Mouse (Mus musculus) forebrain, embryonic 15.5 days (tissue): Measurements from ENCODE around the gene Vcp. TPM values are rescaled to one million over a fixed set of nuclear protein-coding genes. Genes with fewer than 3 reads are reported as not detected.

Experiments
- ATAC-seq: fragments of 200-750 bp; cut with Nextera tagmentation; replicated peaks from 2 replicates; pipeline ENCODE4 v1.8.0; 2017; ENCODE audit warnings: mild to moderate bottlenecking, moderate TSS enrichment, moderate library complexity
- H3K27ac ChIP-seq: fragments of 300-500 bp; sonication (generic); replicated peaks from 2 replicates; pipeline ENCODE4 v1.5.1; 2015; ENCODE audit warnings: mild to moderate bottlenecking, inconsistent platforms
- H3K27me3 ChIP-seq: fragments of 300-500 bp; sonication (generic); 2 replicates; pipeline ENCODE4 v1.6.1; 2015; ENCODE audit warnings: inconsistent platforms
- H3K36me3 ChIP-seq: fragments of 300-500 bp; sonication (generic); 2 replicates; pipeline ENCODE4 v1.6.1; 2015; ENCODE audit warnings: mild to moderate bottlenecking, inconsistent platforms
- H3K4me1 ChIP-seq: fragments of 300-500 bp; sonication (generic); 2 replicates; pipeline ENCODE4 v1.6.1; 2015; ENCODE audit warnings: inconsistent platforms
- H3K4me2 ChIP-seq: fragments of 300-500 bp; sonication (generic); replicated peaks from 2 replicates; pipeline ENCODE4 v1.6.1; 2015; ENCODE audit warnings: mild to moderate bottlenecking, inconsistent platforms
- H3K4me3 ChIP-seq: fragments of 300-500 bp; sonication (generic); 2 replicates; pipeline ENCODE4 v1.5.1; 2015; ENCODE audit warnings: mild to moderate bottlenecking, inconsistent platforms
- H3K9ac ChIP-seq: fragments of 300-500 bp; sonication (generic); replicated peaks from 2 replicates; pipeline ENCODE4 v1.6.1; 2015; ENCODE audit warnings: mild to moderate bottlenecking, inconsistent platforms
- H3K9me3 ChIP-seq: fragments of 300-500 bp; sonication (generic); 2 replicates; pipeline ENCODE4 v1.6.1; 2016; ENCODE audit warnings: inconsistent platforms
- WGBS: fragments of 180-500 bp; shearing (Covaris S2); methylation state at CpG from one replicate; pipeline ENCODE4 v1.1.7; 2015; ENCODE audit warnings: mixed read lengths; 5-methylcytosine and 5-hydroxymethylcytosine counted together
- polyA plus RNA-seq: library from polyadenylated mRNA; unstranded; fragments of >200 nt; fragmentation: Nextera tagmentation; extraction: Ambion mirVana; gene quantifications from 2 replicates; pipeline ENCODE4 v1.2.1, GENCODE M21; 2015

The Vcp gene
- polyA plus RNA-seq, 1 experiment from 2014 or later = 521 TPM

- no peak overlapping the region for H3K4me2 ChIP-seq
- H3K27ac ChIP-seq = no peak overlapping the region
- no peaks in the 10 kb centered on the region for H3K27me3 ChIP-seq
- no peak overlapping the region for H3K9ac ChIP-seq
- ATAC-seq = no peak
- peaks cover 25% of the 10 kb centered on the region for H3K36me3 ChIP-seq
- H3K9me3 ChIP-seq = no peaks in the 10 kb centered on the region
- WGBS = 27% methylated on average over 4 of the region's 4 CpGs
- no peak overlapping the region for H3K4me3 ChIP-seq
- H3K4me1 ChIP-seq = peaks cover 4% of the 10 kb centered on the region; the same call in 1 of the 2 replicates
Observed at GRCm38 (mm10) chr4:42961592-42961991, 38.7 kb downstream of the Vcp start.

- WGBS = 73% methylated on average over 4 of the region's 4 CpGs
- no peak overlapping the region for H3K4me3 ChIP-seq
- H3K4me2 ChIP-seq = no peak overlapping the region
- ATAC-seq = no peak
- H3K9ac ChIP-seq = no peak overlapping the region
- H3K9me3 ChIP-seq = no peaks in the 10 kb centered on the region
- H3K4me1 ChIP-seq = peaks cover 10% of the 10 kb centered on the region
- H3K27ac ChIP-seq = no peak overlapping the region
- H3K27me3 ChIP-seq = no peaks in the 10 kb centered on the region
- peaks cover 31% of the 10 kb centered on the region for H3K36me3 ChIP-seq
Observed at GRCm38 (mm10) chr4:42959382-42959781, 40.9 kb downstream of the Vcp start.

GRCm38 (mm10) chr4:42958942-42959341 lies 41.4 kb downstream of the Vcp start:
- Histone ChIP-seq H3K4me2 (no peak overlapping the region), H3K9ac (no peak overlapping the region), H3K9me3 (no peaks in the 10 kb centered on the region), H3K4me3 (no peak overlapping the region), H3K27ac (0 out of 2 replicates have a peak overlapping the region, but pooled peaks have one; percentile 35), H3K27me3 (no peaks in the 10 kb centered on the region), H3K36me3 (peaks cover 31% of the 10 kb centered on the region), H3K4me1 (peaks cover 14% of the 10 kb centered on the region)
- 62% methylated on average over 8 of the region's 8 CpGs for WGBS
- no peak for ATAC-seq

GRCm38 (mm10) chr4:42957979-42958378 lies 42.3 kb downstream of the Vcp start:
- Histone ChIP-seq H3K4me2 (no peak overlapping the region), H3K27me3 (no peaks in the 10 kb centered on the region), H3K4me1 (peaks cover 23% of the 10 kb centered on the region), H3K36me3 (peaks cover 31% of the 10 kb centered on the region), H3K27ac (no peak overlapping the region), H3K9ac (no peak overlapping the region), H3K4me3 (no peak overlapping the region), H3K9me3 (no peaks in the 10 kb centered on the region)
- WGBS = 84% methylated on average over 8 of the region's 8 CpGs
- no peak for ATAC-seq

GRCm38 (mm10) chr4:42957306-42957705 lies 43.0 kb downstream of the Vcp start:
- no peaks in the 10 kb centered on the region for H3K27me3 ChIP-seq
- no peaks in the 10 kb centered on the region for H3K9me3 ChIP-seq
- H3K4me2 ChIP-seq = no peak overlapping the region
- peaks cover 30% of the 10 kb centered on the region for H3K4me1 ChIP-seq
- 80% methylated on average over 11 of the region's 11 CpGs for WGBS
- no peak overlapping the region for H3K27ac ChIP-seq
- H3K4me3 ChIP-seq = no peak overlapping the region
- no peak overlapping the region for H3K9ac ChIP-seq
- ATAC-seq = no peak
- peaks cover 31% of the 10 kb centered on the region for H3K36me3 ChIP-seq

- no peaks in the 10 kb centered on the region for H3K27me3 ChIP-seq
- H3K4me3 ChIP-seq = no peak overlapping the region
- peaks cover 37% of the 10 kb centered on the region for H3K4me1 ChIP-seq
- no peak for ATAC-seq
- H3K27ac ChIP-seq = no peak overlapping the region
- 92% methylated on average over 17 of the region's 17 CpGs for WGBS
- no peak overlapping the region for H3K4me2 ChIP-seq
- H3K9ac ChIP-seq = no peak overlapping the region
- H3K36me3 ChIP-seq = peaks cover 31% of the 10 kb centered on the region
- H3K9me3 ChIP-seq = no peaks in the 10 kb centered on the region
Observed at GRCm38 (mm10) chr4:42956581-42956980, 43.7 kb downstream of the Vcp start.

- Histone ChIP-seq H3K9ac (no peak overlapping the region), H3K4me3 (no peak overlapping the region), H3K4me2 (no peak overlapping the region), H3K27me3 (no peaks in the 10 kb centered on the region), H3K27ac (no peak overlapping the region), H3K9me3 (no peaks in the 10 kb centered on the region), H3K4me1 (peaks cover 51% of the 10 kb centered on the region), H3K36me3 (peaks cover 31% of the 10 kb centered on the region)
- no peak for ATAC-seq
- 93% methylated on average over 3 of the region's 3 CpGs for WGBS
Observed at GRCm38 (mm10) chr4:42955200-42955599, 45.1 kb downstream of the Vcp start.

- peaks cover 52% of the 10 kb centered on the region for H3K4me1 ChIP-seq
- peak overlapping the region; percentile 98 for H3K27ac ChIP-seq
- no peak for ATAC-seq
- H3K9ac ChIP-seq = peak overlapping the region; percentile 99; the same call in 1 of the 2 replicates
- H3K27me3 ChIP-seq = no peaks in the 10 kb centered on the region
- H3K36me3 ChIP-seq = peaks cover 31% of the 10 kb centered on the region
- peak overlapping the region; percentile 96 for H3K4me2 ChIP-seq
- H3K4me3 ChIP-seq = peak overlapping the region; percentile 92; the same call in 1 of the 2 replicates
- under 1% methylated on average over 10 of the region's 10 CpGs for WGBS
- no peaks in the 10 kb centered on the region for H3K9me3 ChIP-seq
Observed at GRCm38 (mm10) chr4:42954297-42954696, 46.0 kb downstream of the Vcp start.

GRCm38 (mm10) chr4:42953435-42954094 lies 46.7 kb downstream of the Vcp start:
- Histone ChIP-seq H3K27me3 (no peaks in the 10 kb centered on the region), H3K4me2 (peak overlapping the region; percentile 96), H3K4me3 (peak overlapping the region; percentile 92), H3K9me3 (no peaks in the 10 kb centered on the region), H3K27ac (peak overlapping the region; percentile 98), H3K4me1 (peaks cover 60% of the 10 kb centered on the region), H3K9ac (peak overlapping the region; percentile 99), H3K36me3 (peaks cover 27% of the 10 kb centered on the region)
- 5% methylated on average over 10 of the region's 10 CpGs for WGBS
- ATAC-seq = no peak

- Histone ChIP-seq H3K4me3 (peak overlapping the region; percentile 92), H3K9me3 (no peaks in the 10 kb centered on the region), H3K9ac (peak overlapping the region; percentile 99), H3K4me2 (peak overlapping the region; percentile 96), H3K27ac (peak overlapping the region; percentile 98), H3K36me3 (peaks cover 17% of the 10 kb centered on the region), H3K4me1 (peaks cover 70% of the 10 kb centered on the region), H3K27me3 (no peaks in the 10 kb centered on the region)
- ATAC-seq = no peak
- WGBS = 83% methylated on average over 7 of the region's 7 CpGs
Observed at GRCm38 (mm10) chr4:42952563-42952962, 47.7 kb downstream of the Vcp start.

- no peaks in the 10 kb centered on the region for H3K9me3 ChIP-seq
- H3K9ac ChIP-seq = peak overlapping the region; percentile 99
- H3K4me3 ChIP-seq = peak overlapping the region; percentile 92
- peak overlapping the region; percentile 96 for H3K4me2 ChIP-seq
- ATAC-seq = no peak
- H3K4me1 ChIP-seq = peaks cover 80% of the 10 kb centered on the region
- H3K27me3 ChIP-seq = no peaks in the 10 kb centered on the region
- H3K36me3 ChIP-seq = peaks cover 6% of the 10 kb centered on the region
- 47% methylated on average over 11 of the region's 11 CpGs for WGBS
- peak overlapping the region; percentile 98 for H3K27ac ChIP-seq
Observed at GRCm38 (mm10) chr4:42951206-42952195, 48.8 kb downstream of the Vcp start.

- H3K36me3 ChIP-seq = no peaks in the 10 kb centered on the region; the same call in 1 of the 2 replicates
- under 1% methylated on average over 22 of the region's 27 CpGs for WGBS
- peak overlapping the region; percentile 99 for H3K9ac ChIP-seq
- peaks cover 87% of the 10 kb centered on the region for H3K4me1 ChIP-seq
- ATAC-seq = peak; percentile 53
- peak overlapping the region; percentile 92 for H3K4me3 ChIP-seq
- peak overlapping the region; percentile 98 for H3K27ac ChIP-seq
- H3K9me3 ChIP-seq = no peaks in the 10 kb centered on the region
- peak overlapping the region; percentile 96 for H3K4me2 ChIP-seq
- H3K27me3 ChIP-seq = no peaks in the 10 kb centered on the region
Observed at GRCm38 (mm10) chr4:42950065-42950558, 50.2 kb downstream of the Vcp start.
